Mouse (Mus musculus): Measurements from ENCODE around the gene Gm17545.

GRCm38 (mm10) chr9:22466212-22466611, 12.1 kb downstream of the Gm17545 start:
- no peak for TF ChIP-seq EP300 (optimal IDR thresholded peaks at IDR 0.05)
- no peak for TF ChIP-seq CTCF (IDR thresholded peaks at IDR 0.05; ENCODE audit: low read depth)
